Mouse (Mus musculus) frontal cortex, adult 2 months (tissue): ENCODE measurements around the gene Efr3b. TPM values are rescaled to one million over a fixed set of nuclear protein-coding genes. Genes with fewer than 3 reads are reported as not detected.
"Not testable (repeated sequence)": the region's sequence is repeated elsewhere in the genome, so short reads cannot be mapped to it uniquely, and the experiment has no call there.

Source experiments
- DNase-seq, 2 experiments: peaks; one replicate each; pipeline ENCODE4 v3.0.0; 2022; ENCODE audit warnings: low spot score in 1 of 2; ENCODE audit errors: extremely low spot score in 1 of 2
- polyA plus RNA-seq: library from polyadenylated mRNA; depleted of rRNA; stranded (reverse); fragments of >200 nt; gene quantifications from 2 replicates; pipeline ENCODE4 v1.2.3, GENCODE M21; 2012

Efr3b gene
- polyA plus RNA-seq, 1 experiment, result 79.0 TPM

- no peak for DNase-seq
Measured at GRCm38 (mm10) chr12:3984446-3984845, 54.3 kb downstream of the Efr3b start.

- DNase-seq, result peak; percentile 60 to 97
Measured at GRCm38 (mm10) chr12:3983736-3984135, 55.0 kb downstream of the Efr3b start.

GRCm38 (mm10) chr12:3982257-3982656, 56.5 kb downstream of the Efr3b start:
- DNase-seq, result peak; percentile 62 to 71

- DNase-seq, result peak; percentile 76 to 80
Measured at GRCm38 (mm10) chr12:3981350-3982131, 57.2 kb downstream of the Efr3b start.

GRCm38 (mm10) chr12:3980991-3981349, 57.7 kb downstream of the Efr3b start:
- DNase-seq, result peak in 1 of 2 experiments; percentile 15

GRCm38 (mm10) chr12:3973169-3973568, 65.5 kb downstream of the Efr3b start:
- DNase-seq, result not testable (repeated sequence)

DNA sequence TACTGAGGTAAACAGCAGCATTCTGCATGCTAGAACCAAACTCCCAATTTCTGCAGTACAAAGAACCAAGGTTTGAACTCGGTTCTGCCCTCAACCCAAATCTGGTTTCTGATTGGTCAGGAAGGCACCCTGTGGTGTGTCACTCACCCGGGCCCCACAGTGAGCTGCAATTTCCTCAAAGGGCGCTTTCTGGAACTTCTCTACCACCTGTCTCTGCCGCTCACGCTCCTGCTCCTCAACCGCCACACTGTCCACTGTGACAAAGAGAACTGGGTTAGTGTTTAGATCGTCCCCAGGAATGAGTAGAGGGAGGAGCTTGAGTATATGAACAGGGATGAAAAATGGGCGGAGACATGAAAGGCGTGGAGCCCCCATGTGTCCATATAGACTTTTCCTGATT, 70.3 kb downstream of the Efr3b start:
- no peak for DNase-seq

DNA sequence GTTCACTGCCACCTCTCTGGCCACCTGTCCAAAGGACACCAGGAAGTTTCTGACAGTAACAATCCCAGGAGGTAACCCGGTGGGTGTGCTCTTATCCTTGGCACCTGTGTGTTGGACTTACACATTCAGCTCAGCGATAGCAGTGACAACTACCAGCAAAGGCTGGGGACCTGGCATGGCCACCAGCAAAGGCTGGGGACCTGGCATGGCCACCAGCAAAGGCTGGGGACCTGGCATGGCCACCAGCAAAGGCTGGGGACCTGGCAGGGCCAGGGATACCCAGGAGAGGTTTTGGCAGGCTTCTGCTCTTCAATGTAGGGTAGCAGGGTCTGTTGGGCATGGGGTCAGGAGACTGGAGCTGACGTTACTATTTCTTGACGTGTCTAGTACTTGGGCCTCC, 71.5 kb downstream of the Efr3b start:
- no peak for DNase-seq

DNA sequence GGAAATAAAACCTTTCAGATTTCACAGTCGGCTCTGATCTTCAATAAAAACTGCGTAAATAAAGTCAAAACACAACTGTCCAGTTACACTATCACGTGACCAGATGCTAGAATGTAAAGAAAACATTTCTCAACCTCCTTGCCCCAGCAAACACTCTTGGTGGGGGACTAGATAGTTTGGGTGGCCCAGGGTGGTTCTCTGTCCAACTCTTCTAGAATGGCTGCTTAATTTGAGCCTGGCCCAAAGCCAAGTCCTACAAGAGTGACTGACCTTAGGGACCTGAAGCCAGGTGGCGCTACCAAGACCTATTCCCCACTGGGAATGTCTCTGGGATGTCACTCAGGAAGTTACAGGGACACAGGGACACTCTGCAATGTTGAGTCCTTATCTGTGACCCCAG, 78.2 kb downstream of the Efr3b start:
- peak in 1 of 2 experiments; percentile 16 for DNase-seq

- peak; percentile 85 to 87 for DNase-seq
Measured at GRCm38 (mm10) chr12:3959791-3960543, 78.7 kb downstream of the Efr3b start.

DNA sequence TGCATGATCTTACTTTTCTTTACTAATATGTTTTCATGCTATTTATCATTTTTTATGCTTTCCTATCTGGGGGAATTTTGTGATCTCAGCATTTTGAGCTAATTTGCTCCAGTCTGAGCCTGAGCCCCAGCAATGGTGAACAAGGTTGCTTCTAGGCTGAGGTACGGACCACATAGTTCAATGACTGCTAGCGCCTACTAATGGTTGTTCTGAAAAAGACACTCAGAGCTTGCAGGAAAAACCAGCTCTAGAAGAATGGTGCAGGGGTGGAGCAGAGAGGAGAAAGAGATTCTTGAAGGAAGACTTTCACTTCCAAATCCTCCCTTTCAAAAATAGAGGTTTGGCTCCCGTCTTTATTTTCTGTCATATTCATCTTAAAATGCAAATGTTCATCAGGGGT, 82.4 kb downstream of the Efr3b start:
- DNase-seq, result peak in 1 of 2 experiments; percentile 40

DNA sequence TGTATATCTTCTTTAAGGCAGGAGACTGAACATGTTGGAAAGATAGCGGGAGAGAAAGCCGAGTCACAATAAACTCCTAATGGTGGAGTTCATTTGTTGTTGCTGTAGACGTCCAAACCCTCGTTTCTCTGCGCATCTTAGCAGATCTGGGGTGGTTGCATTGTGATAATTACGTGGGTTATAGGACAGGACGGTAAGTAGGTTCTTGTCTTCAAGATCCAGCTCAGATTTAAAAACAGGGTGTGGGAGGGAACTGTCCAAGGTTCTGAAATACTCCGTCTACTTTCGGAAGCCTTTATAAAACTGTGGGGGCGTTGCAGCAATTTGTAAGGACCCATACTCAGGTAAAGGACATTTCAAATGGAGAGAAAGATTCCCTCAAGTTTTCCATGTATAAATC, 83.3 kb downstream of the Efr3b start:
- DNase-seq, result no peak

- DNase-seq, result no peak
Measured at GRCm38 (mm10) chr12:3954651-3955050, 84.1 kb downstream of the Efr3b start, which contains the start of gene Pomc. TSS of gene Pomc (plus strand) at chr12:3954951.

GRCm38 (mm10) chr12:3947503-3947902, 91.2 kb downstream of the Efr3b start:
- no peak for DNase-seq

GRCm38 (mm10) chr12:3944454-3945073, 94.2 kb downstream of the Efr3b start:
- DNase-seq, result no peak

GRCm38 (mm10) chr12:3942026-3942425, 96.7 kb downstream of the Efr3b start:
- no peak for DNase-seq

DNA sequence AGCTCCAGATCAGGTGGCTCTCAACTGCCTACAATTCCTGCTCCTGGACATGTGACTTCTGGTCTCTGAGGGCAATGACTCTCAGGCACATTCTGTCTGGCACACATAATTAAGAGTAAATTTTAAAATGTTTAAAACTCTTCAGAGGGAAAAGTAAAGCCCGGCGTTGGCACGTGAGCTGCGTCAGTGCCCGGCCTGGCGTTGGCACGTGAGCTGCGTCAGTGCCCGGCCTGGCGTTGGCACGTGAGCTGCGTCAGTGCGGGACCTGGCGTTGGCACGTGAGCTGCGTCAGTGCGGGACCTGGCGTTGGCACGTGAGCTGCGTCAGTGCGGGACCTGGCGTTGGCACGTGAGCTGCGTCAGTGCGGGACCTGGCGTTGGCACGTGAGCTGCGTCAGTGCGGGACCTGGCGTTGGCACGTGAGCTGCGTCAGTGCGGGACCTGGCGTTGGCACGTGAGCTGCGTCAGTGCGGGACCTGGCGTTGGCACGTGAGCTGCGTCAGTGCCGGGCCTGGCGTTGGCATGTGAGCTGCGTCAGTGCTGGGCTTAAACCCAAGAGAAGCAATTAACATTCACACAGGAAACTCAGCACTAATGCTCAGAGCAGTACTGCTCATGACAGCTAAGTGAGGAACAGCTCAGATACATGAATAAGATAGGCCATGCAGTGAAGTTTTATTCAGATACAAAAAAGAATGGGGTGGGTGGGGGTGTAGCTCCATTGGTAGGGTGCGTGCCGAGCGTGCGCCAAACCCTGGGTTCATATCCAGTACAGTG, 108.4 kb downstream of the Efr3b start:
- DNase-seq, result peak in 1 of 2 experiments; percentile 59

- DNase-seq, result peak in 1 of 2 experiments; percentile 65
Measured at GRCm38 (mm10) chr12:3928841-3929240, 109.9 kb downstream of the Efr3b start.

DNA sequence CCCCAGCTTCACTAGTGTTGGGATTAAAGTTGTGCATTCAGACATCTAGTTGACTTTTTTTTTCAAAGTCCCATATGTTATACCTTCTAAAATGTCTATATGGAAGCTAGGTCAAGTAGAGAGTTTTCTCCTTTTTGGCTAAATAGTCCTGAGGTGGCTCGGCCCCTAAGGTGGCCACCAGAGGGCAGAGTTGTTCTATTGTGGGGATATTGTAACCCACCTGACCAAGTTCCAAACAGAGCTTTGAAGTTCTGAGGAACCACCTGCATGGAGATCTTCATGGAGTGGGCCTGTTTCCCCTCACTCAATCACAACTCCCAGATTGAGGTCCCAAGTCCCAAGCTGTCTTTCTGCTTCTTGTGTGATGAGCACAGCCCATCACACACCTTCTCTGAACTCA, 112.6 kb downstream of the Efr3b start:
- peak in 1 of 2 experiments; percentile 88 for DNase-seq

- DNase-seq, result no peak
Measured at GRCm38 (mm10) chr12:3919423-3919822, 119.3 kb downstream of the Efr3b start.

DNA sequence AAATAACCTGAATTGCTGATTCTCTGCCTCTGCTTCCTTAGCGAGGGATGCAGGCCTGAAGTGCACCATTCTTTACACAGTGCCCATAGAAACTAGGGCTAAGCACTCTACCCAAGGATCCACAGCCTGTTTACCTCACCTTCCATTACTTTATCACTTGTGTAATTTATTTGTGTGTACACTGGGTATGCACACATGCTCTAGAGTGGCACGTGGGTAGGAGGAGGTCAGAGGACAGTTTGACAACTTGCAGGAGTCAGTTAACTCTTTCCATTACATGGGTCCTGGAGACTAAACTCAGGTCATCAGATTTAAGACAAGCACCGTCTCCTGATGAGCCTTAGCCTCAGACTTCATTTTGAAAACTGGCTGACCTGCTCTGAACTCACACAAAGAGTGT, 120.1 kb downstream of the Efr3b start:
- DNase-seq, result no peak
